Mouse (Mus musculus) forebrain, embryonic 11.5 days (tissue): ENCODE measurements around the gene Dglucy. TPM values are rescaled to one million over a fixed set of nuclear protein-coding genes. Genes with fewer than 3 reads are reported as not detected.

Experiments
- ATAC-seq: fragments of 200-750 bp; cut with Nextera tagmentation; replicated peaks from 2 replicates; pipeline ENCODE4 v1.8.0; 2017; ENCODE audit warnings: moderate TSS enrichment; ENCODE audit not compliant: low FRiP score
- DNase-seq: peaks from one replicate; pipeline ENCODE4 v3.0.0-alpha.2; 2017; ENCODE audit warnings: low spot score
- H3K27ac ChIP-seq: fragments of 300-500 bp; sonication (generic); 2 replicates; pipeline ENCODE4 v1.5.1; 2014; ENCODE audit warnings: low read depth, low read length
- H3K27me3 ChIP-seq: fragments of 300-500 bp; sonication (generic); 2 replicates; pipeline ENCODE4 v1.6.1; 2014; ENCODE audit warnings: mild to moderate bottlenecking, low read length, mixed read lengths; ENCODE audit not compliant: control insufficient read depth, insufficient read depth
- H3K36me3 ChIP-seq: fragments of 300-500 bp; sonication (generic); 2 replicates; pipeline ENCODE4 v1.6.1; 2014; ENCODE audit warnings: mild to moderate bottlenecking, low read length, moderate library complexity, mixed read lengths; ENCODE audit not compliant: control insufficient read depth, insufficient read depth
- H3K4me1 ChIP-seq: fragments of 300-500 bp; sonication (generic); replicated peaks from 2 replicates; pipeline ENCODE4 v1.6.1; 2014; ENCODE audit warnings: low read length, mixed read lengths; ENCODE audit not compliant: control insufficient read depth, insufficient read depth
- H3K4me2 ChIP-seq: fragments of 300-500 bp; sonication (generic); 2 replicates; pipeline ENCODE4 v1.6.1; 2014; ENCODE audit warnings: low read depth, mild to moderate bottlenecking, low read length, moderate library complexity, mixed read lengths; ENCODE audit not compliant: severe bottlenecking
- H3K4me3 ChIP-seq: fragments of 300-500 bp; sonication (generic); 2 replicates; pipeline ENCODE4 v1.5.1; 2014; ENCODE audit warnings: low read depth, low read length
- H3K9ac ChIP-seq: fragments of 300-500 bp; sonication (generic); 2 replicates; pipeline ENCODE4 v1.6.1; 2014; ENCODE audit warnings: low read length
- H3K9me3 ChIP-seq: fragments of 300-500 bp; sonication (generic); 2 replicates; pipeline ENCODE4 v1.6.1; 2016; ENCODE audit warnings: low read length, mixed read lengths; ENCODE audit not compliant: control insufficient read depth
- WGBS: fragments of 180-500 bp; shearing (Covaris S2); extraction: QIAGEN DNeasy Blood & Tissue Kit; methylation state at CpG from one replicate; pipeline ENCODE4 v1.1.7; 2014; 5-methylcytosine and 5-hydroxymethylcytosine counted together
- polyA plus RNA-seq: library from polyadenylated mRNA; unstranded; fragments of >200 nt; fragmentation: Nextera tagmentation; extraction: Ambion mirVana; gene quantifications from 2 replicates; pipeline ENCODE4 v1.2.1, GENCODE M21; 2014

Gene Dglucy
- polyA plus RNA-seq, 1 experiment from 2014 or later, result 0.87 TPM

DNA sequence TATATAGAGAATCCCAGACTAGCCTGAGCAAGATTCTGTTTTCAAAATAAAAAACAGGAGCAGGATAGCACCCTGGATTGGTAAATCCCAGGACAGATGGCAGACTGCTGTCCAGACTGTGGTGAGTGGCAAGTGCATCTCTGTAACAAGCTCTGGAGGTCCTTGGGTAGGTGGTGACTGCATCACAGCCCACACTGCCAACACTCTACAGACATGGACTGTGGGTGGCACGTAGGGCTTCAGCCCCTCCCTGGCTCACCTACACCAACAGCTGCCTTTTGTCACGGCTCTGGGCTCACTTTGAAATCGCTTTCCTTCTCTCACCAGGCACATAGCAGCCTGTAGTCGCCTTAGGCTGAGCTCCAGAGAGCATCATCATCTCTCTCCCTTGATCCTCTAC is 164.3 kb downstream of the Dglucy start:
- no peak overlapping the region for H3K27ac ChIP-seq
- H3K9ac ChIP-seq, result no peak overlapping the region
- ATAC-seq (no peak), DNase-seq (no peak)
- no peaks in the 10 kb centered on the region for H3K27me3 ChIP-seq
- H3K4me2 ChIP-seq, result no peak overlapping the region
- no peaks in the 10 kb centered on the region for H3K4me1 ChIP-seq
- H3K36me3 ChIP-seq, result peaks cover 14% of the 10 kb centered on the region
- 88% methylated on average over 4 of the region's 4 CpGs for WGBS
- no peaks in the 10 kb centered on the region for H3K9me3 ChIP-seq
- no peak overlapping the region for H3K4me3 ChIP-seq

DNA sequence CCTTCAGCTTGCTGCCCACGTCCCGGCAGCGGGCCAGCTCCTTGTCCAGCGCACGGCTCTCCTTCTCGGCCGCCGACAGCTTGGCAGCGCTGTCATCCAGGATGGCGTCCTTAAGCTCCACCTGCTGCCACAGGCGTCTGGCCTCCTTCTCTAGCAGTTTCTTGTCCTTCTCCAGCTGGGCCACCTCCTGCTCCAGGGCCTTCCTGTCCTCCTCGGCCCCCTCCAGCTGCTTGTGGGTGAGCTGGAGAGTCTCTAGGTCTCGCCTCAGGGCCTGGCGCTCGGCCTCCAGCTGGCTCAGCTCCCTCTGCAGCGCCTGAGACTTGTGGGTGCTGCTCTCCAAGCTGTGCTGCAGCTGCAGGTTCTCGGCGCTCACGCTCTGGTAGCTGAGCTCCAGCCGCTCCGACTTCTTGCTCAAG is 166.1 kb downstream of the Dglucy start:
- H3K4me2 ChIP-seq, result no peak overlapping the region
- H3K27ac ChIP-seq, result no peak overlapping the region
- H3K9ac ChIP-seq, result no peak overlapping the region
- H3K9me3 ChIP-seq, result no peaks in the 10 kb centered on the region
- H3K4me3 ChIP-seq, result no peak overlapping the region
- peaks cover 14% of the 10 kb centered on the region for H3K36me3 ChIP-seq
- WGBS, result 94% methylated on average over 21 of the region's 21 CpGs
- no peaks in the 10 kb centered on the region for H3K27me3 ChIP-seq
- no peaks in the 10 kb centered on the region for H3K4me1 ChIP-seq
- DNase-seq (no peak), ATAC-seq (no peak)

DNA sequence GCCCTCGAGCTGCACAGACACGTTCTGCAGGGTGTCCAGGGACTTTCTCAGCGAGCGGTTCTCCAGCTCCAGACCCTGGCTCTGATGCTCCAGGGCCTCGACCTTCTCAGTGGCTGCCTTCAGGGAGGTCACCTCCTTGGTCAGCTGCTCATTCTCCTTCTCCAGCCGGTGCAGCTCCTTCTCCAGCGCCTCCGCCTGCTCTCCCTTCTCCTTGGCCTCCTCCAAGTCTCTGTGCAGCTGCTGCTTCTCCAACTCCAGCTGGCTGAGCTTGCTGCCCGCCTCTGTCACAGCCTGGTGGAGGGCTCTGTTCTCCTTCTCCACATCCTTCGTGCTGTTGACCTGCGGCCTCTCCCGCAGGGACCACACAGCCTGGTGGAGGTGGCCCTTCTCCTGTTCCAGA is 166.6 kb downstream of the Dglucy start:
- Histone ChIP-seq H3K27me3 (no peaks in the 10 kb centered on the region), H3K4me2 (no peak overlapping the region), H3K9me3 (no peaks in the 10 kb centered on the region), H3K4me1 (no peaks in the 10 kb centered on the region), H3K27ac (no peak overlapping the region), H3K9ac (no peak overlapping the region), H3K4me3 (no peak overlapping the region), H3K36me3 (peaks cover 14% of the 10 kb centered on the region)
- DNase-seq, result no peak
- ATAC-seq, result no peak
- 92% methylated on average over 12 of the region's 12 CpGs for WGBS

DNA sequence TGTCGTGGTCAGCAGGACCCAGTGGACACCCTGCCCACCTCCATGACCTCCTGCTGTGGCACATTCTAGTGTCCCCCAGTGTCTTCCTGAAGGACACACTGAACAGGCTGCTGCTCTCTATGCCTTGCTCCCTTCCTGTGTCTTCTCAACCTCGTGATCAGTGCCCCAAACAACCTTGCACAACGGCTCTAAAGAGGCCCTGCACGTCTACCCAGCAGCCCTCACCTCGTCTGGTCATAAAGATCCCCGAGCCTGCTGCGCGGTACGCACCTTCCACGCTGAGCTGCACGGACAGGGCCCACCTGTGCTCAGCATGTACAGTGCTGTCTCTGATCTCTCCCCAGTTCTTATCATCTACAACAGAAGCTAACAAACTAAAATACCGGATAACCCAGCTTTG is 167.1 kb downstream of the Dglucy start:
- DNase-seq (no peak), ATAC-seq (no peak)
- H3K36me3 ChIP-seq, result peaks cover 14% of the 10 kb centered on the region
- H3K27me3 ChIP-seq, result no peaks in the 10 kb centered on the region
- no peak overlapping the region for H3K9ac ChIP-seq
- no peak overlapping the region for H3K27ac ChIP-seq
- no peak overlapping the region for H3K4me2 ChIP-seq
- H3K4me3 ChIP-seq, result no peak overlapping the region
- H3K4me1 ChIP-seq, result no peaks in the 10 kb centered on the region
- WGBS, result 91% methylated on average over 12 of the region's 12 CpGs
- no peaks in the 10 kb centered on the region for H3K9me3 ChIP-seq

Other genes starting within 250 kb of the Dglucy start
- 3.5 and 4.6 TPM in 2 replicates for gene Rps6ka5, start 52.1 kb upstream of the Dglucy start, polyA plus RNA-seq
- 0.13 and 0.15 TPM in 2 replicates for gene Gpr68, start 129.1 kb downstream of the Dglucy start, polyA plus RNA-seq
- gene Ccdc88c, start 250.0 kb downstream of the Dglucy start, polyA plus RNA-seq, result 22.5 and 27.7 TPM in 2 replicates